Mouse (Mus musculus) brain, embryonic 18.5 days (tissue): ENCODE results near the gene Dmkn.
"Not testable (repeated sequence)": the region's sequence is repeated elsewhere in the genome, so short reads cannot be mapped to it uniquely, and the experiment has no call there.

Experiments used
- DNase-seq: peaks from one replicate; pipeline ENCODE4 v3.0.0-alpha.2; 2012; ENCODE audit warnings: low read depth, low spot score

Dmkn gene

GRCm38 (mm10) chr7:30812291-30812807 lies 48.8 kb downstream of the Dmkn start:
- no peak for DNase-seq

- DNase-seq = no peak
Observed at GRCm38 (mm10) chr7:30820131-30820530, 56.6 kb downstream of the Dmkn start.

GRCm38 (mm10) chr7:30820854-30821445 lies 57.4 kb downstream of the Dmkn start:
- no peak for DNase-seq

GRCm38 (mm10) chr7:30821532-30821931 lies 58.0 kb downstream of the Dmkn start:
- DNase-seq = no peak

GRCm38 (mm10) chr7:30823675-30824074 lies 60.1 kb downstream of the Dmkn start, which contains the start of gene Ffar2:
Ffar2 (minus strand) TSS chr7:30823775.
- no peak for DNase-seq

GRCm38 (mm10) chr7:30824306-30824705 lies 60.8 kb downstream of the Dmkn start:
- no peak for DNase-seq

- no peak for DNase-seq
Observed at GRCm38 (mm10) chr7:30826660-30827059, 63.1 kb downstream of the Dmkn start.

GRCm38 (mm10) chr7:30828871-30829270 lies 65.3 kb downstream of the Dmkn start:
- DNase-seq = not testable (repeated sequence)

GRCm38 (mm10) chr7:30829428-30829827 lies 65.9 kb downstream of the Dmkn start:
- DNase-seq = no peak
